Mouse (Mus musculus): ENCODE measurements at regions not wholly inside any gene's neighbourhood (a gene's known extent, or its start where the extent isn't known, plus 50 kb on each side); places are given as distances from the start of the nearest gene placed in this dataset.

DNA sequence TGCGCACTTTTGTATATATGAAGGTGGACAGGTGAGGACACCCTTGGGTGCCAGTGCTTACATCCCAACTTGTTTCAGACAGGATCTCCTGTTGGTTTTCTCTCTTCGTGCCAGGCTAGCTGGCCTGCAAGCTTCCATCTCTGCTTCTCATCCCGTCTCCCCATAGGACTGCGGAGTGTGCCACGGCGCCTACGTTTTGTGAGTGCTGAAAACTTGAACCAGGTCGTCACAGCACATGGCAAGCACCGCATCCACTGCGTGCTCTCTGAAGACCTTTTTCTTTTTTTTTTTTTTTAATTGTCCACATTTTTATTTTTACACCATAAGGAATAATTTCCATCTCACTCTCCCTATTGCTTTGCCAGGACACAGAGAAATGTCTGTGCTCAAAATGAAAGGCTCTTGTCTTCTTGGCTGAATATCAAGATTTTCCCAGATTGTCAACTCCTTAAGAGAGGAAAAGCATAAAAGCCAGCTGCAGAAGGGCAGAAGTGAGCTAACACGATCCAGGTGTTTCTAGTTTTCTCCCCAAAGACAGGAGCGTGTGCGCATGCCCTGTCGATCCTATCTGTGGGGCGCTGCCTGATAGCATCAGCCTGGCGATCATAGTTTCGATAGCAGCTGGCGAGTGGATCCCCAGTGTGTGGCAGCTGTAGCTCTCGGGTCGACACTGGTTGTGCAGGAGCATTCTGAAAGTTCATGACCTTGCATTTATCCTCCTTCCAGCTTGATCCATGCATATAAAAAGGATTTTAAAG is 326.4 kb upstream of the Ddhd1 start:
- no peak for DNase-seq

- peak; percentile 14 for DNase-seq
These were observed 334.3 kb upstream of the Ddhd1 start for GRCm38 (mm10) chr14:45992041-45992869.

- no peak for DNase-seq
These were observed 334.9 kb upstream of the Ddhd1 start for GRCm38 (mm10) chr14:45992870-45993135.

GRCm38 (mm10) chr14:45993669-45994068 is 335.7 kb upstream of the Ddhd1 start:
- peak; percentile 66 for DNase-seq

- peak; percentile 73 for DNase-seq
These were observed 338.8 kb upstream of the Ddhd1 start for GRCm38 (mm10) chr14:45996760-45997159.

DNA sequence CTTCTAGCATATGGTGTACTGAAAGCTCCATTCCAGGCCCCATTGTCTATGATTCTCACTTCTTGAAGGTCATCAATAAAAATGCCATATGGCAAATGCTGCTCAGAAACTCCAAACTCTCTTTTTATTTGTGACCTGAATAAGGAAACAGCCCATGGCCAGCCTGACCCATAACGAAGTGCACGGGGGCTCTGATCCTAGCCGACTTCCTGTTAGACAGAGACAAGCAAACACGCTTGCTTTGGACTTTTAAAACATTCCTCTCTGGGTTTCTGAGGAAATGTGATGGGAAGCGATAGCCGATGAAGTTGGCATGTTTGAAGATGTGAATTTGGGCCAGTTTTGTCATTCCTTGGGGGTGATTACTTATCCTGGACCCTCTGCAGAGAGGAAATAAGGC is 346.1 kb upstream of the Ddhd1 start:
- no peak for DNase-seq

DNA sequence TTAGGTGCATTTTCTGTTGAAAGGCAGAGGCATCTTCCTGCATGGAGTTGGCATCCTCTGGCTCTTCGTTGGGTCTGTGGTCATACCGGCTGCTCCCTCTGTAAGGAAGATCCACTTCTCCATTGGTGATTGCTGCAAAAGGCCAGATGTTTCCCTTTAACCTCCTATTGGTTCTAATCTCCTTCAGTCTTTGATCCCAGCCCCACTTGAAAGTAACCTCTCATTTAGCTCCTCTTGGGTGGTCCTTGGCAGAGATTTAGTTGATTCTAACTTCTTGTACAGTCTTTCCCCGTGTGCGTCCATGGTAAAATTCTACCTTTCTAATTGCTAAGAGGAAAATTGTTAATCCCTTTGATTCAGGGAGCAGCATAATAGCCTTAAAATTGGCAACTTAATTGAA is 347.4 kb upstream of the Ddhd1 start:
- DNase-seq, result no peak

DNA sequence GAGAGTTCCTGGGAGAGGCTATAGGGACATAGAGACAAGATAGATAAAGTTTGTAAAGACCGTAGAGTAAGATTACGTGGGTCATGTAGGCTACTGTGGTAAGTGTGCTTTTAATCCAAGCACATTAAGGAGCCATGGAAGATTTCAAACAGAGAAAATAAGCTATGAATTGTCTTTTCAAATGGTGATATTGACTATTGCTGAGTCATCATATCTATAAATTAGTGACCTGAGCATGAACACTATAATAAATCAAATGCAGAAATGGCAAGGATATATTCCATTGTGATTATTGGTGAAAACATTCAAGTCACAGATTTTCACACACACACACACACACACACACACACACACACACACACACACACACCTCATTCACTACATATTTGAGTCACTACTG is 355.3 kb upstream of the Ddhd1 start:
- DNase-seq, result no peak

DNA sequence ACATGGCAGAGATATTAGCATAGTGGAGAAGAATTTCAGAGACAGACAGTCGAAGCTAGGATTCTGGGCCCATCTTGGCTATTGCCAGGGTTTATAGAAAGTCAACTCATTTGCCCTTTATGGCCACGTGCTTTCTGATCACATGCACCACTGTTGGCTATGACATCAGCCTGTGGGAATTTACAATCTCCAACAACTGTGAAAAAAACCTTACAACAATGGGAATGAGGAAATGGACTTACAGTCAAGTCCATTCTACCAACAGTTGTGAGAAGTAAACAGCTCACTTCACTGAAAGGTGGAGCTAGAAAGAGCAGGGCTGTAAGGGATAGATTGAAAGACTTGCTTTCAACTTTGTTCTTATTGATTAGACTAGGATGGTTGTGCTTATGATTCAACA is 356.1 kb upstream of the Ddhd1 start:
- DNase-seq, result no peak

GRCm38 (mm10) chr14:46015682-46016400 is 357.9 kb upstream of the Ddhd1 start:
- DNase-seq, result no peak

DNA sequence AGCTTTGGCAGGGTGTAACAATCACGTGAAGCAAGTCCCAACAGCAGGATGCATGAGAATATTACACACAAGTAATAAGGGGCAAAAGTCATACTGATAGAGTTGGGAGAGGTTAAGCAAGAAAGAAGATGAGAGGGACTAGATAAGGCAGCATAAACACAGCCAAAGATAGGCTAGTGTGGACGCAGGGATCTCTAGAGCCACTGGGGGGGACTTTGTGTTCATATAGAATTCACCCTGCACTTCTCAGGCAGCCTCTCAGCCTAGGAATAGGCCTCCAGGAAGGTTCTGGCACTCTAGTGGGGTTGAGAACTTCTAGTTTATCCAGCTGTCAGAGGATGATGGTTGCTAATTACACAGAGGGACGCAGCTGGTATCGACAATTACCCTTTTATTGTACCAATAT is 358.8 kb upstream of the Ddhd1 start:
- no peak for DNase-seq

DNA sequence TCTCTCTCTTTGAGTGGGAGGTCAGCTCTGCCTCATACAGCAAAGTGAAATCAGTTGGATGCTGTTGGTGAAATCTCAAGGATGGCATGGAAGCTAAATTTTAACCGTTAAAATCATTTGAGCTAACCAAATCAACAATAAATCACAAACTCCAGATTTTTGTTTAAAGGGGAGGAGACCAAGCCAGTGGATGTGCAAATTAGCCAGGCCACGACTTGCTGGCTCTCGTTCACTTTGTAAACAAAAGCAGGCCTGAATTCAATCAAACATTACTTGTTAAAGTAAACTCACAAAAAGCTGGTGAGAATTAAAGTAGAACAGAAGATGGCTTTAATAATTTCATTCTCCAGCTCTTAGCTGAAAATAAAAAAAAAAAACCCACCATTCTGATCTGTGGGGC is 359.3 kb upstream of the Ddhd1 start:
- DNase-seq, result no peak

GRCm38 (mm10) chr14:46017976-46018375 is 360.0 kb upstream of the Ddhd1 start:
- DNase-seq, result no peak

GRCm38 (mm10) chr14:46019240-46020025 is 359.8 kb upstream of the Gm15217 start:
- no peak for DNase-seq

DNA sequence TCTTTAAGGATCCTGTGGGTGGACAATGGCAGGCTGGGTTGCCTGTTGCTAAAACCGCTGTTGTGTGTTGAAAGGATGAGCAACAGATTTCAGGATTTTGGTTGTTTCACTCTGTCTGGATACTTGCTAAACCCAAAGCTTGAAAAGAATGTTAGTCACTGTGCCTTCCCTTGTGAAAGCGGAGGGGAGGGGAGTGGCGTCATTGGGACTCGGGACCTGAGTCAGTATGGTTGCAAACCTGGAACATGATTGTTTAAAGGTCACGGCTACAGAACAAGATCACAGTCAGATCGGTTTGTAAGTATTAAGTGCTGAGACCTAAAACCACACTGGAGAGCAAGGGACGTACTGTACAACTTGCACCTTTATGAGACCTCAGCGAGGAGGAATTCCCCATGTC is 344.9 kb upstream of the Gm15217 start:
- DNase-seq, result peak; percentile 48

DNA sequence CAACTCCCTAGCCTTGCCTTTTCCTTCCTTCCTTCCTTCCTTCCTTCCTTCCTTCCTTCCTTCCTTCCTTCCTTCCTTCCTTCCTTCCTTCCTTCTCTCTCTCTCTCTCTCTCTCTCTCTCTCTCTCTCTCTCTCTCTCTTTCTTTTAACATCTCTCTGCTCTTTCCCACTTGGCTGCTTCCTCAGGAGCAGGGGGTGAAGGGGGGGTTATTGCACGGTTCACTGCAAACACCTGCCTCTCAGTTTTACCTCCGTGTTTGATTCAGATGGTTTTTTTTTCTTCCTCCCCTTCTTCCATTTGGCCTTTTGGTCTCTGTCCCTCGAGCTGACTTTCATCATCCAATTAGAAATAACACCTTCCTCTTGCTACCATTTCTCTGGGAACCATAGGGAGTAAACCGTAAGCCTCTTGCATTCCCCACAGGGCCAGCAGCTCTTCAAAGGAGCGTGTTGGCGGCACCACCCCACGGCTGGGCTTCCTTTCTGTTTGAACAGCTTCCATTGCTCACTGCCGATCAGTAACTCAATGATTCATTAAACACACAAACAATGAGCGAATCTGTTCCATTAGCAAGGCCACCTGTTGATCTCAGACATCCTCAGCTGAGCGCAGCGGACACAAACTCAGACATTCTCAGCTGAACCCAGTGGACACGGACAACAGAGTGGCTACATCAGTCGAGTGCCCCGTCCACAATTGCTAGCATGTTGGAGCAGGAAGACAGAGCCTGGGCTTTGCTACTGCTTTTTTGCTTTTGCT is 318.4 kb upstream of the Gm15217 start:
- peak; percentile 26 for DNase-seq

DNA sequence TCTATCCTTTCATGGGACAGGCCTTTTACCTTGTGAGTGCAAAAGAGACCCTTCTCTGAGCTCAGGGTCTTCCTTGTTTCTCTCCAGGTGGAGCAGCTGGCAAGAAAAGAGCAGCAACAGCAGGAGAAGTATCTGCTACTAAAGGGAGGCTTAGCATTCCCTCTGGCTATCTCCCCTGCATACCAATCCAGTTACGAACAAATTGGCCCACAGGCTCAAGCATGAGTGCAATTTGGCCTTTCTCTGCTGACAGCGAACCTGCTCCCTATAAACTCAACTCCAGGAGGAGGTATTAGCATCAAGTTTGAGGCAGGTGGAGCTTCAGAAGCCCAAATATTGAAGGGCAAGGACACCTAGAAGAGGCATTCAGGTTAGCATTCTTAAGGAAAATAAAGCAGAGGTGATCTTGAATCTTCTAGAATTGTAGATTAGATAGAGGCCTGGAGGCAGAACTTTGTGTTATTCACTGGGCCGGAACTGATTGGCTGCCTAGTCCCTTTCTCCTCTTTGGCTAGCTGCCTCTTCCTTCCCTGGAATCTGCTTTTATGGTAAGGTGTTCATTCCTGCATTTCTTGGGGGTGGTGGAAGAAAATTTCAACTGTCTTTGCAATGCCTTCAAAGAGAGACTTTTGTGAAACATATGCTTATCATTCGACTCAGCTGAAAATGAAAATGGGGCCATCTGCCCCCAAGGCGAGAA is 312.0 kb upstream of the Gm15217 start:
- DNase-seq, result no peak

- DNase-seq, result no peak
These were observed 308.0 kb upstream of the Gm15217 start for GRCm38 (mm10) chr14:46071244-46071643.

GRCm38 (mm10) chr14:46076738-46077137 is 302.5 kb upstream of the Gm15217 start:
- no peak for DNase-seq

DNA sequence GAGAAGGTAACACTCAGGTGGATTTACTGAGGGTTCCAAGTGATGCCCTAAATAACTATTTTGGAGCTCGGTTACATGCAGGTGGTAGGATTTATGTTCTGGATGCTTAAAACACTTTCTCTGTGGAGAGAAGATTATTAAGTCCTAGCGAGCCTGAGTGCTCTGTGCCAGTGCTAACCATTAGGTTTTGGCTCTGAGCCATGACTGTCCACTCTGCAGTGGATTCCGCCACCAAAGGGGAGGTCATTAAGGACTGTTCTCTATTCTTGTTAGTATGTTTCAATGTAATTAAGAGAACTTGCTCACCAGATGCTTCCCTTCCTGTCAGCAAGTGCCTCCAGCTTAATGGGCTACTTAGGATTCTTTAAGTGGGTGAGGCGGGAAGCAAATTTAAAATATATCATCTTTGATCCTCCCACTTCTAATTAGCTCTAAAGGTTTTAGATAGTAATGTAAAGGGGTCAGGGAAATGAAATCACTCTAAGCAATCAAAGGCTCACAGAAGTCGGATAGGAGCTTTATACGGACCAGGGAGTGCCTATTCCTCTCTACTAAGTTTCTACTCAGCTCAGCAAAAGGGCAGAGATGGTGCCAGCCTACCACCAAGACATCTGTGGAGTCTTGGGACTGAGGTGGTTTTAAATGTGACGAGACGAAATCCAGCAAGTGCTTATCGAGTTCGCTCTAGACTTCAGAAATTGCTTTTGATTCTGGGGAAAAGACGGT is 301.6 kb upstream of the Gm15217 start:
- DNase-seq, result no peak
